Mouse (Mus musculus) CD8-positive naive resting alpha-beta T cell, adult 2 months (primary cell): Measurements from ENCODE around the gene Prm1.
"Not testable (repeated sequence)": the region's sequence is repeated elsewhere in the genome, so short reads cannot be mapped to it uniquely, and the experiment has no call there.

Experiments used
- DNase-seq, 2 experiments: peaks; one replicate each; pipeline ENCODE4 v3.0.0; 2022; ENCODE audit warnings: low read depth in 2 of 2, low spot score in 2 of 2

The Prm1 gene

DNA sequence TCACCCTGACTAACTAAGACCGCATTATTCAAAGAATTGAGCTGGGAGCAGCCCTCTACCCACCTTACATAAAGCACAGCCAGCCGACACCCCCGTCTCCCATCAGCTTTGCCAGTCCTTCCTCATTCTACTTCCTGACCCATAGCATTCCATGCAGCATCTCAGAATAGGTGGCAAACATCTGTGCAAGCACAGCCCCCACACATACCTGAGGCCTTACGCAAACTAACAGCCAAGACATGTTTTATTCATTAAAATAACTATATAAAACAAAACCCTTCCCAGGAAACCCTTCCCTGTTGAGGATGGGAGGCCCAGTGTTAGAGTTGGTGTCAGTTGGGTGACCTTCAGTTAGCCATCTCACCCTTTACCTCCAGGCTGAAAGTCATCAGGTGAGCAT is 20.2 kb upstream of the Prm1 start:
- no peak for DNase-seq

DNA sequence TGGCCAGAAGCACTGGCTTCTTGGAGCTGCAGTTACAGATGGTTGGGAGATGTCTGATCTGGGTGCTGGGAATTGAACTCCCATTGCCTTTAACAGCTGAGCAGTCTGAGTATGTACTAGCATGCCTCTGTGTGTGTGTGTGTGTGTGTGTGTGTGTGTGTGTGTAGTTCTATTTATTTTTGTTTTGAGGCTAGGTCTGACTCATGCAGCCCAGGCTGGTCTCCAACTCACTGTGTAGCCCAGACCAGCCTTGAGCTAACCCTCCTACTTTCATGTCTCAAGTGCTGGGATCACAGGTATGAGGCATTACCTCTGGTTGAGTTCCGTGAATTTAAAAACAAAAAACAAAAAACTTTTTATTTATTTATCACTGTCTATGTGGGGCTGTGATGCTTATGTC is 18.9 kb upstream of the Prm1 start:
- no peak for DNase-seq

DNA sequence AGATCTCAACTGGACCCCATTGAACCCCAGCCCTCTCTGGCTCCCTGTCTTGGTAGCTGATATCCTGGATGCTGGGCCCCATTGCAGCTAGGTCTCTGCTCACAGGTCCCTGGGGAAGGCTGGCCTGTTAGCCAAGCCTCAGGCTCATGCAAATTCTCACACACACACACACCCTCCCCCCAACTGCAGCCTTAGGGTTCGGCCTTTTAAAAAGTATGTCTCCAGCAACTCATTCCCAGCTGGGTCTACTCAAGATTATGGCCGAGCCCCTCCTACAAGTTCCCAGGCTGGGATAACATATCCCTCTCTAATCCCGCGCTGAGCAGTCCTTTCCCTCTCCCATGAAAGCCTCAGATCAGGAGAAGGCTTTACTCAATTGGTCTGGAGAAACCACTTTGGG is 15.7 kb upstream of the Prm1 start:
- DNase-seq = no peak

DNA sequence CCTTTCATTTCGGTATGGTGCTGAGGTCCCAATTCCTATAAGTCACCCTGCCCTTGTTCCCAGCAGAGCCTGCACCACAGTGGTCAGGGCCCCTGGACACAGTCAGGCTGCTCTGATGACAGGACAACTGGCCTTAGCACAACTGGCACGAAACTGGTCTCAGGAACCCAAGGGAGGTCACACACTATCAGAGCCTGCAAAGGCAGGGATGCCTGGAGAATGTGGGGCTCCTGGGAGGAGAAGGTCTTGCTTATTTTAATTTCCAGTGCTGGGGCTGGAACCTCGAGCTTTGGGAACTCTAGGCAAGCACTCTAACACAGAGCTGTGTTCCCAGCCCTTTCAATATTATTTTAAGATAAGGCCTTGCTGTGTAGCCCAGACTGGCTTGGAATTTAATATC is 14.3 kb upstream of the Prm1 start:
- DNase-seq = no peak

DNA sequence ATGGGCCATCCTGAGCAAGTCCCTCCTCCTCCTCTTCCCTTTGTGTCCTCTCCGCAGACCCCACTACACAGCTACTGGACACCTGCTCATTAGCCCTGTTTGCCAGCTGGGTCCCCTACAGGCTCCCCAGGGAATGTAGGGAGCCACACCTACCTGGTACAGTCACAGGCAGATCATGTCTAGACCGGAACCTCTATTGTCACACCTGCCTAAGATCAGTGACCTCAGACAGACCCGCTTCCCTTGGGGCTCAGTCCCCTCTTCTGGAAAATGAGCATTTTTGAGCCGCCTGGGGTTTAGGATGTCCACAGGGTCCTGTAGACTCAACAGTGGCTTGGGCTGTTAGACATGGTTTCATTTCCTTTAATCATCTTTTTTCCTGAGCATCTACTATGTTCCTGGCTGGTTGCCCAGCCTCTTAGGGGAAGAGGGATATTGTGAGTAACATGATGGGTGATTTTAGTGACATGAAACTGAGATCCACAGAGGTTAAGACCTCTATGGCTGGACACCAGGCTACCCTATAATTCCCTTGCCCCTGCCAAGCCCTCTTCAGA is 13.0 kb upstream of the Prm1 start:
- DNase-seq = no peak

DNA sequence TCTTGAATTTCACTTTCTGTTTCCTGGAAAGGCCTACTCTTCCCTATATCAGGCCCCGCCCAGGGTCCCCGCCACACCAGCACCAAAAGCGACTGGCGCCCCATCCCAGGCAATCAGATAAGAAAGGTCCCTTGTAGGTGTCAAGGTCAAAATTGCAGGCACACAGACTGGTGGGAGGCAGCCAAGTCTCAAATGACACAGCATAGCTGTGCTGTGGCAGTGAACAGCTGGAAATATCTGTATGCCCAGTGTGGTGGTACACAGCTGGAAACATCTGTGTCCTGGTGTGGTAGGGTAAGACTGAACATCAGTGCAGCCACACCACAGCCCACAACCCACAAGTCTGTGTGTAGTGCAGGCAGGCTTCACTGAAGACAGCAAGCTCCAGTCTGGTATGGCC is 9.2 kb upstream of the Prm1 start:
- DNase-seq = no peak

DNA sequence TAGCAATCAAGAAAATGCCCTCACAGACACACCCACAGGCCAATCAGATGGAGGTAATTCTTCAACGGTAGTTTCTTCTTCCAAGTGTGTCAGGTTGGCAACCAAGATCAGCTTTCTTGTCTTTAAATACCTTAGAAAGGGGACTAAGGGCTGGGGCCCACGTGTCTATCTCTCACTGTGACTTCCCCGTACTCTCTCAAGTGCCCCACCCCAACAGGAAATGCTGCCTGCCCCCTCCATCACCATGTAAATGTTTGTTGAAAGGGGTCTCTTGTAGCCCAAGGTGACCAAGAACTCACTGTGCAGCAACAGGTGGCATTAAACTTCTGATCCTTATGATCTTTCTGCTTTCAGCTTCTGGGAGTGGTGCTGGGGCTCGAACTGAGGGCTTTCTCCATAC is 8.1 kb upstream of the Prm1 start:
- DNase-seq = no peak

DNA sequence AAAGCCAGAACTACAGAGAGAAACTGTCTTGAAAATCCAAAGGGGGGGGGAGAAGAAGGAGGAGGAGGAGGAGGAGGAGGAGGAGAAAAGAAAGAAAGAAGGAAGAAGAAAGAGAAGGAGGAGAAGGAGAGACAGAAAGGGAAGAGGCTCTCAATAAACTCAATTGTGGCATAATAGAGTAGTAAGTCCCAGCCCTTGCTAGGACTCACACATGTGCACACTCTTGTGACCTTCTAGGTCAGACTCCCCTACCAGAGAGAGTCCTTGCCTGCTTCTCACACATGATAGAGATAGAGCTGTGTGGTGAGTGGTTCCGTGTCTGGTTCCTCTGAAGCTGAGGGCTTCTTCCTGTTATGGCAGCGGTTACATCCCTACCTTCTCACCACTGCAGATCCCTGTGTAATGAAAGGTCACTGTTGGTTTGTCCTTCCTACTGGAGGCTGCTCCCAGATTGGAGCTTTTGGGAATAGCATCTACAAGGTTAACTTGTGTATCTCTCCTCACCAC is 7.3 kb upstream of the Prm1 start, which contains the start of gene Gm11172:
Gene Gm11172 (plus strand): TSS at position 51 of the 507 bp plus-strand sequence.
- no peak for DNase-seq

DNA sequence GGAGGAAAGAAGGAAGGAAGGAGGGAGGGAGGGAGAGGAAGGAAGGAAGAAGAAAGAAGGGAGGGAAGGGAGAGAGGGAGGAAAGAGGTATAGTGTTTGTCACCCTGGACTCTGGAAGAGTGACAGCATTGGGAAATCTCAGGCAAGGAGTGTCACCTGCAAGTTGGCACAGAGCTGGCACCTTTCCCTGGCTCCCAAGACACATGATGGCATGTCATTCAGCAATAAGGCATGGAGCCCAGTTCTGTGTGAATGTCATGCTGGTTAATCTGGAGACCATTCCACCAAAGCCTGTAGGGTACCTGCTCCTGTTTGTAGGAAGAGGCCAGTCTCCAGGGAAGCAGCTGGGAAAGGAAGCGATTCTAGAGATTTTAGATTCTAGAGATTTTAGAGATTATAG is 4.7 kb upstream of the Prm1 start:
- DNase-seq = no peak

DNA sequence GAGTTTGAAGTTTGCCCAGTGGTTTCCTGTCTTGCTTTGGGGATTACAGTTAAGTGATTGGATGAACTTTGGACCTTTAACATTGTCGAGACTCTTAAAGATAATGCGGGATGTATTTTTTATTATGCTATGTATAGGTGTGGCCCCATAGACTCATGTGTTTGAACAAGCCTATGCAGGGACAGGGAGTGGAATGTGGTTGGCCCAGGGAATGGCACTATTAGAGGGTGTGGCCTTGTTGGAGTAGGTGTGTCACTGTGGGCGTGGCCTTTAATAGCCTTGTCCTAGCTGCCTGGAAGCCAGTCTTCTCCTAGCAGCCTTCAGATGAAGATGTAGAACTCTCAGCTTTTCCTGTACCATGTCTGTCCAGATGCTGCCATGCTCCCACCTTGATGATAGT is 3.2 kb downstream of the Prm1 start:
- not testable (repeated sequence) for DNase-seq

DNA sequence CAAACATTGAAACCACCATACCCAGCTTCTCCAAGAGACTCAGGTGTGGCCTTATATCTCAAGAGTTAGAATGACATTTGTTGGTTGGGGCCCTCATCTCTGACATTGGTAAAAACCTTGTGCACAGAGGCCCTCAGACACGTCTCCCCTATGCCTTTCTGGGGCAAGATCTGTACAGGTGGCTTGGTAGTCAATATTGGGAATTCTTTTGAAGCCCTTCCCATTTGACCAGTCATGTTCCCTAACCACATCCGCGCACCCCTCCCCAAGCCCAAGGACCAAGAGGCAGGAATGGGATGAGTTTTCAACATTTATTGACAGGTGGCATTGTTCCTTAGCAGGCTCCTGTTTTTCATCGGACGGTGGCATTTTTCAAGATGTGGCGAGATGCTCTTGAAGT is 9.6 kb downstream of the Prm1 start, which contains the start of gene Prm2:
Gene Prm2 (minus strand): TSS at position 101 of the 400 bp plus-strand sequence.
- no peak for DNase-seq

DNA sequence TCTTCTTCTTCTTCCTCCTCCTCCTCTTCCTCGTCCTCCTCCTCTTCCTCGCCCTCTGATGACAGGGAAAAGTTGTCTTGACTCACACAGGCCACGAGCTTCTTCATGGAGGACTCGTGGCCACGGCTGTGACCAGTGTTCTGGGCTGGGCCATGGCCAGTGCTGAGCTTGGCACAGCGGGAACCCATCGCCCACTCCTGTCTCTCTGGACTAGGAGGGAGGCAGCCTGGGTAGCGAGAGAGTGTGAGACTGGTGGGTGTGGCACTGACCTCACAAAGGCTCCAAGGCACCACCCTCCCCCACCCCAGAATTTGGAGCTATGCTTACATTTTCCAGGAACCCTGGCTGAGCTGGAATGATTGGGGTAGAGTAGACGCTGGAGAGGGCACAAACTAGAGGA is 14.9 kb downstream of the Prm1 start, which contains the start of gene Prm3:
Gene Prm3 (minus strand): TSS at position 213 of the 400 bp plus-strand sequence.
- DNase-seq = no peak

DNA sequence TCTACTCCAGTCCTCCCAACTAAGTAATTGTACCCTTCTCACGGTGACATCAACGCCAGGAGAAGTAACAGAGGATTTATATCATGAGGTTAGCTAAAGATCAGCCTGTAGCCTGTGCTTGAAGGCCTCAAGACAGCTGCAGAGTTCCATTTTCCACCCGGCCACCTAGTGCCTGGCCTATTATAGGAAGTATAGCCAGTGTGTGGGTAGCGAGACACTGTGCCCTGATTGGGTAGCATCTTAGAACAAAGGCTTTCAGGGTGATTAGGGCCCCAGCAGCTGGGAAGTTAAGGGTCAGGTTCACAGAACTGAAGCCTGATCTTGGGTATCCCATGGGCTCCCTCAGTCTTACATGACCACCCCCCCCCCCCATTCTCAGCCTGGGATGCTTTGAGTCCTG is 16.8 kb downstream of the Prm1 start:
- DNase-seq = no peak

DNA sequence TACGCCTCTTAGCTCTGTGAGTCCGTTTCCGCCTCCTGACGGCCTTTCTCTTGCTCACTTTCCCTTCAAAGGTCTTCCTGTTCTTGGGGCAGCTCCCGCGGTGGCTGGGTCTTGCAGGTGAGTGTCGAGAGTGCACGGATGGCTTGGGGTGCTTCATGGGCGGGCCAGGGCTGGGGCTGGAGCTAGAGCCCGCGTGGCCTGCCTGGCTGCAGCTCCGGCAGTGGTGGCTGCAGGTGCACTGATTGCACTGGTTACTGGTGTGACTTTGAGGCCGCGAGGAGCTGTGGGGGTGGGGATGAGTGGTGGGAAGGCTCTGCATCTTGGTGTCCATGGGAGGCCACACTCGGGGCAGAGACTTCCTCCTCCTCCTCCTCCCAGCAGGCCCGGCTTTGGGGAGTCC is 17.4 kb downstream of the Prm1 start, which contains the start of gene Tnp2:
Gene Tnp2 (minus strand): TSS at position 390 of the 400 bp plus-strand sequence.
- no peak for DNase-seq

DNA sequence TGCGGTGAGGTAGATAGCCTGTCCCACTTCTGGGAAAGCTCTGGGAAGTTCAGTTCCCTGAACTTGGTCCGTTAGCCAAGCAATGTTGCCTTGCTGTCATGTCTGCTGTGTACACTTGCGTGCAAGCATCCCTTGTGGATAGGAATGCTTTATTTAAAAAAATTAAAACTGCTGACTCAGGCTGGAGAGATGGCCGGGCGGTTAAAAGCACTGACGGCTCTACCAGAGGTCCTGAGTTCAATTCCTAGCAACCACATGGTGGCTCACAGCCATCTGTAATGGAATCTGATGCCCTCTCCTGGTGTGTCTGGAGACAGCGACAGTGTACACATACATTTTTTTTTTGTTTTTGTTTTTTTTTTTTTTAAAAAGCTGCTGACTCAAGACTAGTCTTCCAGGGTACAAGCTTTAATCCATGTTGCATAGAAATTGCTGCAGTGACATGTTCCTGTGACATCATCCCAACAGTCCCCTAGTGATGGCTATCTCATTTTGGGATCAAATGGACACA is 18.0 kb downstream of the Prm1 start:
- DNase-seq = no peak

DNA sequence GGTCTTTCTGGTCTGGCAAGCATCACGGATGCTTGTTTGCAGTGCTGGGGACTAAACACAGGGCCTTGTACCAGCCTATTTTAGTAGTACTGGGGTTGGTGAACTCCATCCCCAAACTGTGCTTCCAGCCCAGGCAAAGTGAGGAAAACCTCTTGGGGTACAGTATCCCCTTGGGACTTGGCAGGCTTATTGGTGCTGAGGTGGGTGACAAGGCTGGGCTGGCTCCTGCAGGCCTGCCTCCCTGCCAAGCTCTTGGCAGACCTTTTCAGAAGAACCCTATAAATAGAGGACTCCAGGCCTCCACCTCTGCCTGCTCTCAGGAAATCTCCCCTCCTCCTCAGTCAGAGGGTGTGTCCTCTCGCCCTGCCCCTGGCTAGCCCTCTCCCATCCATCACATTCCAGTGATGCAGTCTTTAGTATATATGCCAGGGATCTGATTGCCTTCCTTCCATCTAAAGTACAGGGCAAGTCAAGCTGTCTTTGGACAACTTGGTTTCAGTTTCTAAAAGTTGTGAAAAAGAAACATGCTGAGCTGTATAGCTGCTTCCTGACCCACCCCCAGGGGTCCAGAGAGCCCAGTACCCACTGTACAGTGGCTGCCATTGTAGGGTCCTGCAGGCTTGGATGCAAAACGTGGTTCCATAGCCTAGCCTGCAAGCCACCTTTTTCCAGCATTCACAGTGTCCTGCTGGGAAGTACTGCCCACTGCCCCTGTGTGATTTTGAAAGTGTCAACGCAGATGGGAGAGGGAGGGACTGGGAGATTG is 18.7 kb downstream of the Prm1 start:
- no peak for DNase-seq

DNA sequence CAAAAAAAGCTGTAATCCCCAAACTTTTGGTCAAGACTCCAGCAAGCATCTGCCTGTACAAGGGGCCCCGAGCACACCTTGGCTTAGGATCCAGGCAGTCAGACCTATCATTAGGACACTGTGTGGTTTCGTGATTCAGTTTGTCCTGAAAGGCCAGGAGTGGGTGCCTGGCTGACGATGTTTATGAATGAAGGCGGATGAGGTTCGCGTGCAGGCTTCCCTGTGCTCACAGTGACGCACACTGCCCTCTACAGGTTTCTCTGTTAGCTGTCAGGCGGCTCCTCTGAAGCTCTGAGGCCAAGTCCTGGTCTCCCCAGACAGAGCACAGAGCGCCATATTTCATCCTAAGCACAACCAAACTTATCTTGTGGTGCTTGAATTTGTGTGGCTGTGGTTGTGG is 19.4 kb downstream of the Prm1 start:
- peak; percentile 77 to 85 for DNase-seq

DNA sequence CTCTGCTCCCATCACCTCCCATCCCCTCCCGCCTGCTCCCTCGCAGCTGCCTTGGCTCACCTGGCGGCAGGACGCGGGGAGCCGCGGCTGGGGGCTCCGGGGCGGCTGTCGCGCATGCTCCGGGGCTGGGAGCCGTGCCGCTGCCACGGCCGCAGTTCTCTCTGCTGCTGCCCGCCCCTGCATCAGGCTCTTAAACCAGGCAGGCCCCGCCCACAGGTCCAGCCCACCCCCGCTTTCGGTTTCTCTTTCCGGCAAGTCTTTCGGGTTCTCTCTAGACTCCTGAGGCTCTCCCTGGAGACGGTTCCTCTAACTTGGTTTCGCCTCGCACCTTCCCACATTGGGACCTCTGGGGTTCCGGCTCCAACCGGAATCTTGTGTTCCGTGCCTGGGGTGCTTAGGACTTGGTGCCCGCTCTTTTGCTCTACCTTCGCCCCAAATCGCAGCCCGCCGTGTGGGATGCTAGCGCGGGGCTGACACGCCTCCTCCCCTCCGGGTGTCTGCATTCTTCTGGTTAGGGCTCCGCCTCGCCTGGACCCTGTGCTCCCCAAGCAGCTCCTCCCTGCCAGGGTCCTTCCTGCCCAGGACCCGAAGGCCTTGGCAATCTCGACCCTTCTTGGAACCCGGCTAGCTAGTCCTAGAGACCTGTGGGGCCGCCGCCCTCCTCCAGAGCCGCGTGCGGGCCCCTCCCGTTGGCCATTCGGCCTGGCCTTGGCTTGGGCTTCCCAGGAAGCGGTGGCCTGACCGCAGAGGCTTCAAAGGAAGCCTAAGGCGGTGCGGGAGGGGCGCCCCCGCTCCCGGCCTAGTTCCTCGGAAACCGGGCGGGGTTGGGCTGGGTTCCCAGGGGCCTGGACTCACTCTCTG is 20.0 kb downstream of the Prm1 start, which contains the start of gene Socs1:
Gene Socs1 (minus strand): TSS at position 166 of the 861 bp plus-strand sequence.
- peak; percentile 90 to 91 for DNase-seq

DNA sequence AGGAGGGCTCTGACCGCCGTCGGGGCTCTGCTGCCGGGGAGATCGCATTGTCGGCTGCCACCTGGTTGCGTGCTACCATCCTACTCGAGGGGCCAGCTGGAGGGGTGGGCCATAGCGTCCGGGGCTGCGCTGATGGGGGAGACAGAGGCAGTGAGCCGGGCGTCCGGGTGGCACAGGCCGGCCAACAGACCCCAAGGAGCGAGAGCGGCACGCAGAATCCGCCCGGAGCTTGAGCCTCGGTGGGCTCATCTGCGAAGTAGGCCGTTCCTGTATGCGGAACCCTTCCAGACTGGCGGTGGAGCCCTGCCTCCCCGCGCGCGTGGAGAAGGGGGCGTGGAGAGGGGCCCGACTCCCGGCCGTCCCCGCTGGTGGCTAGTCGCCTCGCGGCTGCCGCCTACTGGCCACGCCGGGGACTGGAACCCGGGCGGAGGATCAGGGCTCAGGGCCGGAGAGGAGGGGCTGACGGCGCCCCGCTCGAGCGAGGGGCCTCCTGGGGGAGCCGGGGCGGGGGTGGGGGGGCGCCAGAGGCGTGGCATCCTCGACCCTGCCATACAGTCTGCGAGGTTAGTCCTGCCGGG is 20.8 kb downstream of the Prm1 start:
- peak; percentile 97 to 98 for DNase-seq

DNA sequence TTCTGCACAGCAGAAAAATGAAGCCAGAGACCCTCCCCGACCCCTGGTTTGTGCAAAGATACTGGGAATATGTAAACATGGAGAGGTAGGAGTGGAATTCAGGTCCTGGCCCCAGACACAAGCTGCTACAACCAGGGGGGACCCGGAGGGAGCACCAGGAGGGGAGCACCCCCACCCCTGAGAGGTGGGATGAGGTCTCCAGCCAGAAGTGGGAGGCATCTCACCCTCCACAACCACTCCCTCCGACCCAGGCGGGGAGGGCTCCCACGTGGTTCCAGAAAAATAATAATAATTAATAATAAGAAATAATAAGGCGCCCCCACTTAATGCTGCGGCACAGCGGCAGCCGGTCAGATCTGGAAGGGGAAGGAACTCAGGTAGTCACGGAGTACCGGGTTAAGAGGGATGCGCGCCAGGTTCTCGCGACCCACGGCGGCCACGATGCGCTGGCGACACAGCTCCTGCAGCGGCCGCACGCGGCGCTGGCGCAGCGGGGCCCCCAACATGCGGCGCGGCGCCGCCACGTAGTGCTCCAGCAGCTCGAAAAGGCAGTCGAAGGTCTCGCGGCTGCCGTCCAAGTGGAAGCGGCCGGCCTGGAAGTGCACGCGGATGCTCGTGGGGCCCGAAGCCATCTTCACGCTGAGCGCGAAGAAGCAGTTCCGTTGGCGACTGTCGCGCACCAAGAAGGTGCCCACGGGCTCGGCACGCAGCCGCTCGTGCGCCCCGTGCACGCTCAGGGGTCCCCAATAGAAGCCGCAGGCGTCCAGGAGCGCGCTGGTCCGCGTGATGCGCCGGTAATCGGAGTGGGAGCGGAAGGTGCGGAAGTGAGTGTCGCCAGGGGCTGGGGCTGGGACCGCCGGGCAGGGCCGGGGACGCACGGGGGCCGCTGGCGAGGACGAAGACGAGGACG is 21.5 kb downstream of the Prm1 start:
- DNase-seq = peak in 1 of 2 experiments; percentile 33
